Mouse (Mus musculus): ENCODE measurements at regions not wholly inside any gene's neighbourhood (a gene's known extent, or its start where the extent isn't known, plus 50 kb on each side); places are given as distances from the start of the nearest gene placed in this dataset.

DNA sequence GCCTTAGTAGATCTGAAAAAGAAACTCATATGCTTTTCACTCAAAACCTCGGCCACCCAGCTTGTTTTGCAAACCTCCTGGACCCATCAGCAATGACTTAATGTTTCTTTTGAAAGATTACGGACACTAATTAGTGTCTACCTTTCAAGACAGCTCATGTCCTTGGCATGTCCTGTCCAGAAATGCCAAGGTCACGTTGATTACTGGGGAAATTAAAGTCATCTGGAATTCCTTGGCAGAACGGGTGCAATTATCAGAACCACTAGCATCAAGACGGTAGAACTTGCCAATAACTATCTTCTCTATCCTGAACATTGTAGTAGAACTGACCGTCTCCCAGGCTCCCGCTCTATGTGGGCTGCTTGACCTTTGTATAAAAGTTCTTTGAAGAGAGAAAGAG, 166.8 kb upstream of the Cxadr start:
- ATAC-seq (ENCODE audit: low FRiP score, low TSS enrichment) (no peak), DNase-seq (no peak)
- Histone ChIP-seq H3K36me3 (ENCODE audit: control insufficient read depth, insufficient read depth, low read length) (no peaks in the 10 kb centered on the region), H3K4me1 (ENCODE audit: control insufficient read depth, insufficient read depth, low read length) (no peaks in the 10 kb centered on the region), H3K9me3 (ENCODE audit: control insufficient read depth, low read length) (no peaks in the 10 kb centered on the region), H3K4me3 (replicated peaks; ENCODE audit: low read depth, low read length) (no peak overlapping the region), H3K4me2 (ENCODE audit: low read length) (no peak overlapping the region), H3K27me3 (ENCODE audit: control insufficient read depth, insufficient read depth, low read length) (no peaks in the 10 kb centered on the region), H3K27ac (replicated peaks; ENCODE audit: low read depth, low read length) (no peak overlapping the region), H3K9ac (replicated peaks; ENCODE audit: low read length) (no peak overlapping the region)
- WGBS: 88% methylated on average over 7 of the region's 7 CpGs

- Histone ChIP-seq H3K36me3 (ENCODE audit: control insufficient read depth, insufficient read depth, low read length) (no peaks in the 10 kb centered on the region), H3K4me3 (replicated peaks; ENCODE audit: low read depth, low read length) (no peak overlapping the region), H3K27me3 (ENCODE audit: control insufficient read depth, insufficient read depth, low read length) (no peaks in the 10 kb centered on the region), H3K4me2 (ENCODE audit: low read length) (no peak overlapping the region), H3K27ac (replicated peaks; ENCODE audit: low read depth, low read length) (no peak overlapping the region), H3K9ac (replicated peaks; ENCODE audit: low read length) (no peak overlapping the region), H3K9me3 (ENCODE audit: control insufficient read depth, low read length) (no peaks in the 10 kb centered on the region), H3K4me1 (ENCODE audit: control insufficient read depth, insufficient read depth, low read length) (no peaks in the 10 kb centered on the region)
- no peak for DNase-seq
- 67% methylated on average over 1 of the region's 1 CpGs for WGBS
- ATAC-seq (ENCODE audit: low FRiP score, low TSS enrichment): no peak
Measured at GRCm38 (mm10) chr16:78121668-78122067, 179.6 kb upstream of the Cxadr start.

DNA sequence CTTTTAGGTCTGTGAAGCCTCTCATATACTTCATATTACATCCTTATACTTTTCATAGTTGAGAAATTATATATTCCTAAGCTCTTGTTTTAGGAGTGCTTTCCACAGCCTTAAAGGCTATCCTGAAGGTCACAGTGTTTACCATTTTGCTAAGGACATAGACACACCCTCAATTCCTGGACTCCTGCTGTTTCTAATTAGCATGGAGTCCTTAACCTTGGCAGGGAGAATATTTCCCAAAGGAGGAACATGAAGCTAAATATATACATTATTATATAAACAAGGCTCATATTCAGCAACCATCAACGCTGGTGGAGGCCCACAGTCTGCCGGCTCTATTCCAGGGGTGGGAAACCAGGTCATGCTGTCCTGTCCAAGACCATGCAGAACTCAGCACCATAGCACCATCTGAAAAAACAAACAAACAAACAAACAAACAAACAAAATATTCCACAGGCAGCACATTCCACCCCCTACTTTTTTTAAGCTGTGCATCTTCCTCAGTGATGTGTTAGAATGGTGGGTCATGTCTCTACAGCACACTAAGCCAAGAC, 180.9 kb upstream of the Cxadr start:
- Histone ChIP-seq H3K9me3 (ENCODE audit: control insufficient read depth, low read length) (no peaks in the 10 kb centered on the region), H3K27ac (replicated peaks; ENCODE audit: low read depth, low read length) (no peak overlapping the region), H3K9ac (replicated peaks; ENCODE audit: low read length) (no peak overlapping the region), H3K4me2 (ENCODE audit: low read length) (no peak overlapping the region), H3K4me1 (ENCODE audit: control insufficient read depth, insufficient read depth, low read length) (no peaks in the 10 kb centered on the region), H3K4me3 (replicated peaks; ENCODE audit: low read depth, low read length) (no peak overlapping the region), H3K27me3 (ENCODE audit: control insufficient read depth, insufficient read depth, low read length) (no peaks in the 10 kb centered on the region), H3K36me3 (ENCODE audit: control insufficient read depth, insufficient read depth, low read length) (no peaks in the 10 kb centered on the region)
- DNase-seq (no peak), ATAC-seq (ENCODE audit: low FRiP score, low TSS enrichment) (no peak)
- WGBS: 90% methylated on average over 2 of the region's 2 CpGs

- Histone ChIP-seq H3K9me3 (ENCODE audit: control insufficient read depth, low read length) (no peaks in the 10 kb centered on the region), H3K36me3 (ENCODE audit: control insufficient read depth, insufficient read depth, low read length) (no peaks in the 10 kb centered on the region), H3K4me3 (replicated peaks; ENCODE audit: low read depth, low read length) (no peak overlapping the region), H3K9ac (replicated peaks; ENCODE audit: low read length) (no peak overlapping the region), H3K4me1 (ENCODE audit: control insufficient read depth, insufficient read depth, low read length) (no peaks in the 10 kb centered on the region; the same call in 1 of the 2 replicates), H3K27ac (replicated peaks; ENCODE audit: low read depth, low read length) (no peak overlapping the region), H3K27me3 (ENCODE audit: control insufficient read depth, insufficient read depth, low read length) (no peaks in the 10 kb centered on the region), H3K4me2 (ENCODE audit: low read length) (no peak overlapping the region)
- ATAC-seq (ENCODE audit: low FRiP score, low TSS enrichment) (no peak), DNase-seq (no peak)
Measured at GRCm38 (mm10) chr16:78104246-78104645, 197.0 kb upstream of the Cxadr start.

- Histone ChIP-seq H3K4me1 (ENCODE audit: control insufficient read depth, insufficient read depth, low read length) (no peaks in the 10 kb centered on the region; the same call in 1 of the 2 replicates), H3K4me2 (ENCODE audit: low read length) (peak overlapping the region; percentile 26), H3K27ac (replicated peaks; ENCODE audit: low read depth, low read length) (no peak overlapping the region), H3K9me3 (ENCODE audit: control insufficient read depth, low read length) (no peaks in the 10 kb centered on the region), H3K27me3 (ENCODE audit: control insufficient read depth, insufficient read depth, low read length) (no peaks in the 10 kb centered on the region), H3K4me3 (replicated peaks; ENCODE audit: low read depth, low read length) (no peak overlapping the region), H3K36me3 (ENCODE audit: control insufficient read depth, insufficient read depth, low read length) (no peaks in the 10 kb centered on the region), H3K9ac (replicated peaks; ENCODE audit: low read length) (no peak overlapping the region)
- peak; percentile 79 for DNase-seq
- ATAC-seq (ENCODE audit: low FRiP score, low TSS enrichment): peak; percentile 37; the same call in 1 of the 2 replicates
- WGBS: 15% methylated on average over 14 of the region's 14 CpGs
Measured at GRCm38 (mm10) chr16:78101415-78102326, 199.6 kb upstream of the Cxadr start.

DNA sequence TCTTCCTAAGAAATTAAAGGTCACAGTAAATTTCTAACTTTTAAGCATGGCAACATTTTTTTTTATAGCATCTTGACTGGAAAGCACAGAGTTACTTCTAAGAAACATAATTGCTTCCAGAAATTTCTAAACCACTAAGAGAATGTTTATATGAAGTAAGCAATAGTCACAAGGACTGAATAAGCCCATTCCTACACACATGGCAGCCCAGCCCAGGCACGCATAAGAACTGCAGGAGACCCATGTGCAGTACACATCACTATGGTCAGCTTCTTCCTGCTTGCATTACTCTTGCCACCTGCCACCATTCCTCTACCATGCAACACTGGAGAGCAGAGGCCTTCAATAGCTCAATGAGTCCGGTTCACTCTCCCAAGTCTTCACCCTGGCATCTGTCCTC, 201.4 kb upstream of the Cxadr start:
- H3K4me2 ChIP-seq (ENCODE audit: low read length): no peak overlapping the region

GRCm38 (mm10) chr16:78099114-78099513, 202.2 kb upstream of the Cxadr start:
- H3K9me3 ChIP-seq (ENCODE audit: control insufficient read depth, low read length): no peaks in the 10 kb centered on the region
- H3K36me3 ChIP-seq (ENCODE audit: control insufficient read depth, insufficient read depth, low read length): no peaks in the 10 kb centered on the region
- 73% methylated on average over 6 of the region's 6 CpGs for WGBS
- H3K4me3 ChIP-seq (replicated peaks; ENCODE audit: low read depth, low read length): no peak overlapping the region
- ATAC-seq (ENCODE audit: low FRiP score, low TSS enrichment): no peak
- DNase-seq: no peak
- H3K4me2 ChIP-seq (ENCODE audit: low read length): no peak overlapping the region
- no peak overlapping the region for H3K27ac ChIP-seq (replicated peaks; ENCODE audit: low read depth, low read length)
- H3K4me1 ChIP-seq (ENCODE audit: control insufficient read depth, insufficient read depth, low read length): no peaks in the 10 kb centered on the region; the same call in 1 of the 2 replicates
- no peaks in the 10 kb centered on the region for H3K27me3 ChIP-seq (ENCODE audit: control insufficient read depth, insufficient read depth, low read length)
- no peak overlapping the region for H3K9ac ChIP-seq (replicated peaks; ENCODE audit: low read length)

More for the DNA sequence above, 201.4 kb upstream of the Cxadr start:
- Histone ChIP-seq H3K27me3 (ENCODE audit: control insufficient read depth, insufficient read depth, low read length) (no peaks in the 10 kb centered on the region), H3K36me3 (ENCODE audit: control insufficient read depth, insufficient read depth, low read length) (no peaks in the 10 kb centered on the region), H3K9me3 (ENCODE audit: control insufficient read depth, low read length) (no peaks in the 10 kb centered on the region), H3K4me1 (ENCODE audit: control insufficient read depth, insufficient read depth, low read length) (no peaks in the 10 kb centered on the region; the same call in 1 of the 2 replicates), H3K4me3 (replicated peaks; ENCODE audit: low read depth, low read length) (no peak overlapping the region), H3K27ac (replicated peaks; ENCODE audit: low read depth, low read length) (no peak overlapping the region), H3K9ac (replicated peaks; ENCODE audit: low read length) (no peak overlapping the region)
- ATAC-seq (ENCODE audit: low FRiP score, low TSS enrichment) (no peak), DNase-seq (no peak)
- WGBS: 92% methylated on average over 2 of the region's 2 CpGs

GRCm38 (mm10) chr16:78098555-78098954, 202.7 kb upstream of the Cxadr start:
- no peaks in the 10 kb centered on the region for H3K9me3 ChIP-seq (ENCODE audit: control insufficient read depth, low read length)
- H3K27me3 ChIP-seq (ENCODE audit: control insufficient read depth, insufficient read depth, low read length): no peaks in the 10 kb centered on the region
- H3K27ac ChIP-seq (replicated peaks; ENCODE audit: low read depth, low read length): no peak overlapping the region
- no peak overlapping the region for H3K4me2 ChIP-seq (ENCODE audit: low read length)
- no peaks in the 10 kb centered on the region for H3K36me3 ChIP-seq (ENCODE audit: control insufficient read depth, insufficient read depth, low read length)
- WGBS: 72% methylated on average over 6 of the region's 6 CpGs
- ATAC-seq (ENCODE audit: low FRiP score, low TSS enrichment): no peak
- H3K4me1 ChIP-seq (ENCODE audit: control insufficient read depth, insufficient read depth, low read length): no peaks in the 10 kb centered on the region; the same call in 1 of the 2 replicates
- no peak overlapping the region for H3K9ac ChIP-seq (replicated peaks; ENCODE audit: low read length)
- DNase-seq: no peak
- no peak overlapping the region for H3K4me3 ChIP-seq (replicated peaks; ENCODE audit: low read depth, low read length)

DNA sequence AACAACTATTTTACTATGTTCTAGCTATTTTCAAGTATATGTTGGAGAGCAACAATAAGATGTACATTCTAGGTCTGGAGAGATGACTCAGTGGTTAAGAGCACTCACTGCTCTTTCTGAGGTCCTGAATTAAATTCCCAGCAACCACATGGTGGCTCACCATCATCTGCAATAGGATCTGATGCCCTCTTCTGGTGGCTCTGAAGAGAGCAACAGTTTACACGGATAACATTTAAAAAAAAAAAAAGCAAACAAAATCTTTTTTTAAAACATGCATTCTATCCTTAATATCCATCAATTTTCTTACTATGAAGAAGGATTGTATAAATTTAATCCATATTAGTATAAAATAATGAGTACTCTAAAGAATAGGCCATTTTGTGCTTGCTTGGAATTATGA, 204.7 kb upstream of the Cxadr start:
- Histone ChIP-seq H3K9me3 (ENCODE audit: control insufficient read depth, low read length) (no peaks in the 10 kb centered on the region), H3K9ac (replicated peaks; ENCODE audit: low read length) (no peak overlapping the region), H3K27ac (replicated peaks; ENCODE audit: low read depth, low read length) (no peak overlapping the region), H3K27me3 (ENCODE audit: control insufficient read depth, insufficient read depth, low read length) (no peaks in the 10 kb centered on the region), H3K4me1 (ENCODE audit: control insufficient read depth, insufficient read depth, low read length) (no peaks in the 10 kb centered on the region), H3K36me3 (ENCODE audit: control insufficient read depth, insufficient read depth, low read length) (no peaks in the 10 kb centered on the region), H3K4me2 (ENCODE audit: low read length) (no peak overlapping the region), H3K4me3 (replicated peaks; ENCODE audit: low read depth, low read length) (no peak overlapping the region)
- 68% methylated on average over 1 of the region's 1 CpGs for WGBS
- DNase-seq (no peak), ATAC-seq (ENCODE audit: low FRiP score, low TSS enrichment) (no peak)
